Mouse (Mus musculus): ENCODE results near the gene Clybl. TPM values are rescaled to one million over a fixed set of nuclear protein-coding genes. Genes with fewer than 3 reads are reported as not detected.

Gene Clybl
- polyA plus RNA-seq, 1 experiment from 2014 or later: 30.6 TPM

- Histone ChIP-seq H3K9me3 (ENCODE audit: control insufficient read depth, low read length) (no peaks in the 10 kb centered on the region), H3K9ac (ENCODE audit: low read depth, low read length) (no peak overlapping the region), H3K36me3 (ENCODE audit: control insufficient read depth, insufficient read depth, low read length) (no peaks in the 10 kb centered on the region), H3K27me3 (ENCODE audit: control insufficient read depth, insufficient read depth, low read length) (no peaks in the 10 kb centered on the region), H3K4me3 (ENCODE audit: low read depth, low read length) (no peak overlapping the region), H3K4me2 (replicated peaks; ENCODE audit: low read depth, low read length) (no peak overlapping the region), H3K4me1 (replicated peaks; ENCODE audit: control insufficient read depth, insufficient read depth, low read length) (no peaks in the 10 kb centered on the region), H3K27ac (ENCODE audit: low read depth, low read length) (no peak overlapping the region)
- ATAC-seq (ENCODE audit: low FRiP score) (no peak), DNase-seq (ENCODE audit: low spot score) (no peak)
- WGBS: 88% methylated on average over 6 of the region's 6 CpGs
These were observed 32.6 kb downstream of the Clybl start for GRCm38 (mm10) chr14:122214126-122214525.

- ATAC-seq (ENCODE audit: low FRiP score) (no peak), DNase-seq (ENCODE audit: low spot score) (no peak)
- Histone ChIP-seq H3K27ac (ENCODE audit: low read depth, low read length) (no peak overlapping the region), H3K4me2 (replicated peaks; ENCODE audit: low read depth, low read length) (no peak overlapping the region), H3K36me3 (ENCODE audit: control insufficient read depth, insufficient read depth, low read length) (no peaks in the 10 kb centered on the region), H3K27me3 (ENCODE audit: control insufficient read depth, insufficient read depth, low read length) (no peaks in the 10 kb centered on the region), H3K9ac (ENCODE audit: low read depth, low read length) (no peak overlapping the region), H3K9me3 (ENCODE audit: control insufficient read depth, low read length) (no peaks in the 10 kb centered on the region), H3K4me3 (ENCODE audit: low read depth, low read length) (no peak overlapping the region), H3K4me1 (replicated peaks; ENCODE audit: control insufficient read depth, insufficient read depth, low read length) (no peaks in the 10 kb centered on the region)
- WGBS: 90% methylated on average over 4 of the region's 4 CpGs
These were observed 35.7 kb downstream of the Clybl start for GRCm38 (mm10) chr14:122217221-122217620.

- H3K36me3 ChIP-seq (ENCODE audit: control insufficient read depth, insufficient read depth, low read length): no peaks in the 10 kb centered on the region
- ATAC-seq (ENCODE audit: low FRiP score): 0 out of 2 replicates have a peak, but pooled peaks have one; percentile 5
- no peak overlapping the region for H3K4me3 ChIP-seq (ENCODE audit: low read depth, low read length)
- 83% methylated on average over 10 of the region's 10 CpGs for WGBS
- peaks cover 7% of the 10 kb centered on the region; the same call in 1 of the 2 replicates for H3K4me1 ChIP-seq (replicated peaks; ENCODE audit: control insufficient read depth, insufficient read depth, low read length)
- no peak overlapping the region for H3K4me2 ChIP-seq (replicated peaks; ENCODE audit: low read depth, low read length)
- no peak overlapping the region for H3K9ac ChIP-seq (ENCODE audit: low read depth, low read length)
- H3K27me3 ChIP-seq (ENCODE audit: control insufficient read depth, insufficient read depth, low read length): peaks cover 3% of the 10 kb centered on the region; the same call in 1 of the 2 replicates
- H3K27ac ChIP-seq (ENCODE audit: low read depth, low read length): no peak overlapping the region
- no peaks in the 10 kb centered on the region for H3K9me3 ChIP-seq (ENCODE audit: control insufficient read depth, low read length)
- DNase-seq (ENCODE audit: low spot score): no peak
These were observed 41.5 kb downstream of the Clybl start for GRCm38 (mm10) chr14:122222934-122223374.

GRCm38 (mm10) chr14:122223461-122224102 is 42.1 kb downstream of the Clybl start:
- H3K4me3 ChIP-seq (ENCODE audit: low read depth, low read length): no peak overlapping the region
- no peak overlapping the region for H3K9ac ChIP-seq (ENCODE audit: low read depth, low read length)
- peaks cover 3% of the 10 kb centered on the region; the same call in 1 of the 2 replicates for H3K27me3 ChIP-seq (ENCODE audit: control insufficient read depth, insufficient read depth, low read length)
- no peak overlapping the region for H3K4me2 ChIP-seq (replicated peaks; ENCODE audit: low read depth, low read length)
- H3K9me3 ChIP-seq (ENCODE audit: control insufficient read depth, low read length): no peaks in the 10 kb centered on the region
- no peak overlapping the region for H3K27ac ChIP-seq (ENCODE audit: low read depth, low read length)
- DNase-seq (ENCODE audit: low spot score) (peak; percentile 90), ATAC-seq (ENCODE audit: low FRiP score) (peak; percentile 78)
- WGBS: 26% methylated on average over 9 of the region's 9 CpGs
- H3K36me3 ChIP-seq (ENCODE audit: control insufficient read depth, insufficient read depth, low read length): no peaks in the 10 kb centered on the region
- peaks cover 7% of the 10 kb centered on the region; the same call in 1 of the 2 replicates for H3K4me1 ChIP-seq (replicated peaks; ENCODE audit: control insufficient read depth, insufficient read depth, low read length)

- no peaks in the 10 kb centered on the region for H3K9me3 ChIP-seq (ENCODE audit: control insufficient read depth, low read length)
- no peak overlapping the region for H3K27ac ChIP-seq (ENCODE audit: low read depth, low read length)
- no peak overlapping the region for H3K4me2 ChIP-seq (replicated peaks; ENCODE audit: low read depth, low read length)
- H3K4me3 ChIP-seq (ENCODE audit: low read depth, low read length): no peak overlapping the region
- no peaks in the 10 kb centered on the region for H3K36me3 ChIP-seq (ENCODE audit: control insufficient read depth, insufficient read depth, low read length)
- 40% methylated on average over 6 of the region's 6 CpGs for WGBS
- peaks cover 7% of the 10 kb centered on the region; the same call in 1 of the 2 replicates for H3K4me1 ChIP-seq (replicated peaks; ENCODE audit: control insufficient read depth, insufficient read depth, low read length)
- H3K27me3 ChIP-seq (ENCODE audit: control insufficient read depth, insufficient read depth, low read length): peaks cover 5% of the 10 kb centered on the region
- ATAC-seq (ENCODE audit: low FRiP score) (no peak), DNase-seq (ENCODE audit: low spot score) (no peak)
- H3K9ac ChIP-seq (ENCODE audit: low read depth, low read length): no peak overlapping the region
These were observed 42.6 kb downstream of the Clybl start for GRCm38 (mm10) chr14:122224103-122224494.

GRCm38 (mm10) chr14:122224501-122224928 is 43.0 kb downstream of the Clybl start:
- Histone ChIP-seq H3K36me3 (ENCODE audit: control insufficient read depth, insufficient read depth, low read length) (no peaks in the 10 kb centered on the region), H3K9me3 (ENCODE audit: control insufficient read depth, low read length) (no peaks in the 10 kb centered on the region), H3K27me3 (ENCODE audit: control insufficient read depth, insufficient read depth, low read length) (peaks cover 8% of the 10 kb centered on the region), H3K4me3 (ENCODE audit: low read depth, low read length) (no peak overlapping the region), H3K27ac (ENCODE audit: low read depth, low read length) (no peak overlapping the region), H3K4me1 (replicated peaks; ENCODE audit: control insufficient read depth, insufficient read depth, low read length) (peaks cover 7% of the 10 kb centered on the region; the same call in 1 of the 2 replicates), H3K4me2 (replicated peaks; ENCODE audit: low read depth, low read length) (no peak overlapping the region), H3K9ac (ENCODE audit: low read depth, low read length) (no peak overlapping the region)
- ATAC-seq (ENCODE audit: low FRiP score) (no peak), DNase-seq (ENCODE audit: low spot score) (peak; percentile 27)
- WGBS: 33% methylated on average over 8 of the region's 8 CpGs

- no peaks in the 10 kb centered on the region for H3K36me3 ChIP-seq (ENCODE audit: control insufficient read depth, insufficient read depth, low read length)
These were observed 44.1 kb downstream of the Clybl start for GRCm38 (mm10) chr14:122225479-122226132.

GRCm38 (mm10) chr14:122226133-122226515 is 44.6 kb downstream of the Clybl start:
- H3K4me3 ChIP-seq (ENCODE audit: low read depth, low read length): no peak overlapping the region
- no peak overlapping the region for H3K4me2 ChIP-seq (replicated peaks; ENCODE audit: low read depth, low read length)
- H3K9me3 ChIP-seq (ENCODE audit: control insufficient read depth, low read length): no peaks in the 10 kb centered on the region
- H3K9ac ChIP-seq (ENCODE audit: low read depth, low read length): no peak overlapping the region
- H3K27ac ChIP-seq (ENCODE audit: low read depth, low read length): no peak overlapping the region
- H3K27me3 ChIP-seq (ENCODE audit: control insufficient read depth, insufficient read depth, low read length): peaks cover 10% of the 10 kb centered on the region
- no peak for ATAC-seq (ENCODE audit: low FRiP score)
- H3K4me1 ChIP-seq (replicated peaks; ENCODE audit: control insufficient read depth, insufficient read depth, low read length): peaks cover 7% of the 10 kb centered on the region; the same call in 1 of the 2 replicates
- DNase-seq (ENCODE audit: low spot score): peak; percentile 21
- WGBS: 22% methylated on average over 2 of the region's 2 CpGs
- no peaks in the 10 kb centered on the region for H3K36me3 ChIP-seq (ENCODE audit: control insufficient read depth, insufficient read depth, low read length)

More at GRCm38 (mm10) chr14:122225479-122226132, 44.1 kb downstream of the Clybl start:
- Histone ChIP-seq H3K4me1 (replicated peaks; ENCODE audit: control insufficient read depth, insufficient read depth, low read length) (peaks cover 7% of the 10 kb centered on the region; the same call in 1 of the 2 replicates), H3K27me3 (ENCODE audit: control insufficient read depth, insufficient read depth, low read length) (peaks cover 10% of the 10 kb centered on the region), H3K4me3 (ENCODE audit: low read depth, low read length) (no peak overlapping the region), H3K4me2 (replicated peaks; ENCODE audit: low read depth, low read length) (no peak overlapping the region), H3K9ac (ENCODE audit: low read depth, low read length) (no peak overlapping the region), H3K27ac (ENCODE audit: low read depth, low read length) (0 out of 2 replicates have a peak overlapping the region, but pooled peaks have one; percentile 2), H3K9me3 (ENCODE audit: control insufficient read depth, low read length) (no peaks in the 10 kb centered on the region)
- 9% methylated on average over 7 of the region's 7 CpGs for WGBS
- no peak for ATAC-seq (ENCODE audit: low FRiP score)
- DNase-seq (ENCODE audit: low spot score): peak; percentile 39
